Mouse (Mus musculus) layer of hippocampus, postnatal 25 days (tissue): ENCODE results near the gene Sec1. TPM values are rescaled to one million over a fixed set of nuclear protein-coding genes. Genes with fewer than 3 reads are reported as not detected.

Experiments
- DNase-seq, 2 experiments: peaks; one replicate each; pipeline ENCODE4 v3.0.0; 2022; ENCODE audit warnings: mixed read lengths in 2 of 2, low spot score in 1 of 2; ENCODE audit errors: extremely low spot score in 1 of 2
- total RNA-seq, 2 experiments: library from RNA; stranded (reverse); gene quantifications; 2 replicates each; pipeline ENCODE4 v1.2.3; 2021

Gene Sec1
- total RNA-seq, 2 experiments from 2014 or later: 0.80 to 0.86 TPM

- no peak for DNase-seq
These were observed 24.1 kb upstream of the Sec1 start for GRCm38 (mm10) chr7:45718331-45718730.

GRCm38 (mm10) chr7:45717918-45718297 lies 23.7 kb upstream of the Sec1 start, which contains the start of gene Sphk2:
Sphk2 (minus strand) TSS chr7:45718002.
- DNase-seq: peak; percentile 98 to 99

- DNase-seq: no peak
These were observed 23.0 kb upstream of the Sec1 start for GRCm38 (mm10) chr7:45716952-45717917.

- DNase-seq: no peak
These were observed 22.3 kb upstream of the Sec1 start for GRCm38 (mm10) chr7:45716460-45716857.

- no peak for DNase-seq
These were observed 21.7 kb upstream of the Sec1 start for GRCm38 (mm10) chr7:45715741-45716459.

GRCm38 (mm10) chr7:45715090-45715708 lies 21.0 kb upstream of the Sec1 start, which contains the start of gene Rpl18:
Rpl18 (plus strand) TSS chr7:45715457.
- peak; percentile 91 to 95 for DNase-seq

GRCm38 (mm10) chr7:45714630-45715089 lies 20.5 kb upstream of the Sec1 start:
- DNase-seq: no peak

- DNase-seq: no peak
These were observed 19.8 kb upstream of the Sec1 start for GRCm38 (mm10) chr7:45713881-45714520.

- no peak for DNase-seq
These were observed 19.2 kb upstream of the Sec1 start for GRCm38 (mm10) chr7:45713396-45713795.

GRCm38 (mm10) chr7:45712022-45712757 lies 18.0 kb upstream of the Sec1 start:
- no peak for DNase-seq

- no peak for DNase-seq
These were observed 17.3 kb upstream of the Sec1 start for GRCm38 (mm10) chr7:45711316-45712021.

- DNase-seq: no peak
These were observed 16.4 kb upstream of the Sec1 start for GRCm38 (mm10) chr7:45710477-45711191.

GRCm38 (mm10) chr7:45709677-45710355 lies 15.6 kb upstream of the Sec1 start:
- no peak for DNase-seq

GRCm38 (mm10) chr7:45709036-45709435 lies 14.8 kb upstream of the Sec1 start:
- no peak for DNase-seq

- DNase-seq: no peak
These were observed 14.1 kb upstream of the Sec1 start for GRCm38 (mm10) chr7:45708221-45708761.

GRCm38 (mm10) chr7:45707375-45707967 lies 13.3 kb upstream of the Sec1 start:
- peak; percentile 91 to 96 for DNase-seq

GRCm38 (mm10) chr7:45706721-45707241 lies 12.6 kb upstream of the Sec1 start:
- peak; percentile 68 to 79 for DNase-seq
